Mouse (Mus musculus) heart, postnatal 0 days (tissue): ENCODE data around the gene Cnot2.

Source experiments
- CTCF ChIP-seq: IDR thresholded peaks from 2 replicates; pipeline ENCODE4 v1.5.1; 2016; ENCODE audit warnings: antibody characterized with exemption, control low read depth, low read depth
- EP300 ChIP-seq: IDR thresholded peaks from 2 replicates; pipeline ENCODE4 v1.6.1; 2016; ENCODE audit warnings: antibody characterized with exemption, low read depth

DNA sequence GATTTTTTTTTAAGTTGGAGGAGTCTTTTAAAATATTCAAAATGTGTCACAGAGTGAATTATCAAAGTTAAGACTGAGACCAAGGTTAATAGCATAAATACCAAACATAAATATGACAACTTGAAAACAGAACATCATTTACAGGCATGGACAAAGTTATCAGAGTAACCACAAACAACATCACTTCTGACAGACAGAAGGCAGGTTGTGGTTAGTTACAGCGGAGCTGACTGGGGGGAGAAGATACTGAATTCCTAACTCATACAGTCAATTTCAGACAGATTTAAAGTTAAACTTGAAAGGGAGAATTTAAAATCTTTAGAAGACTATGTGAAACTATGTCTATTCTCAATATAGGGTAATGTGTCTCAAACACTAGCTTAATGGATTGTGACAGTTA is 38.2 kb downstream of the Cnot2 start:
- TF ChIP-seq EP300, result no peak
- no peak for TF ChIP-seq CTCF
